Mouse (Mus musculus): ENCODE data around the gene Lgi1.

GRCm38 (mm10) chr19:38223905-38224684 is 40.2 kb upstream of the Lgi1 start, which contains the start of gene Fra10ac1:
- TF ChIP-seq CTCF (IDR thresholded peaks at IDR 0.05; ENCODE audit: low read depth, low read length): no peak
- no peak for TF ChIP-seq GATA1 (IDR thresholded peaks at IDR 0.05; ENCODE audit: borderline replicate concordance, low read length)
- no peak for TF ChIP-seq TAL1 (conservative IDR thresholded peaks at IDR 0.05; ENCODE audit: low read depth, low read length)

Measured in G1E (cell line).